ENCODE assay signal across 8 mouse cellular contexts in genomic region chr6:119846751-119847517, GRCm38 (mm10). TPM values are rescaled to one million over a fixed set of nuclear protein-coding genes. Genes with fewer than 3 reads are reported as not detected.
A peak's percentile ranks its signal among the peaks of the same experiment; 100 is the strongest.
DNase-seq lines count a peak whose midpoint lies in the region; ATAC-seq and TF ChIP-seq lines count a peak whose summit lies in the region.

No protein-coding gene starts in this region.

- 27% methylated on average over 11 of the region's 11 CpGs for WGBS in kidney, embryonic 14.5 days
- WGBS in forebrain, embryonic 11.5 days = 30% methylated on average over 11 of the region's 11 CpGs
- WGBS in liver, embryonic 14.5 days (ENCODE audit: insufficient replicate concordance) = 33% methylated on average over 11 of the region's 11 CpGs

- H3K4me3 ChIP-seq in kidney, embryonic 14.5 days (ENCODE audit: low read length) = peak overlapping the region; percentile 76
- H3K4me3 ChIP-seq in G1E (ENCODE audit: low read depth, low read length) = peak overlapping the region; percentile 91
- peak overlapping the region; percentile 90 for H3K4me3 ChIP-seq in forebrain, embryonic 11.5 days (ENCODE audit: low read depth, low read length)
- H3K4me3 ChIP-seq in liver, embryonic 14.5 days (ENCODE audit: insufficient read depth in 1 of 2, low read depth in 2 of 2, low read length in 2 of 2) = peak overlapping the region; percentile 93 to 98

- H3K4me2 ChIP-seq in kidney, embryonic 14.5 days (replicated peaks; ENCODE audit: low read depth, low read length) = peak overlapping the region; percentile 58
- peak overlapping the region; percentile 70 for H3K4me2 ChIP-seq in forebrain, embryonic 11.5 days (ENCODE audit: low read depth, low read length, severe bottlenecking)
- H3K4me2 ChIP-seq in liver, embryonic 14.5 days (ENCODE audit: low read depth) = peak overlapping the region; percentile 99

- ATAC-seq in kidney, embryonic 14.5 days (ENCODE audit: low FRiP score, low TSS enrichment) = no peak
- no peak for ATAC-seq in G1E (ENCODE audit: extremely low read depth, insufficient number of reproducible peaks, low FRiP score, poor library complexity, severe bottlenecking)
- ATAC-seq in forebrain, embryonic 11.5 days (replicated peaks; ENCODE audit: low FRiP score) = no peak
- no peak for ATAC-seq in liver, embryonic 14.5 days (ENCODE audit: insufficient read depth)

- H3K9ac ChIP-seq in kidney, embryonic 14.5 days (ENCODE audit: low read depth, low read length) = peak overlapping the region; percentile 80
- peak overlapping the region; percentile 91 for H3K9ac ChIP-seq in forebrain, embryonic 11.5 days (ENCODE audit: low read length)
- peak overlapping the region; percentile 94 for H3K9ac ChIP-seq in liver, embryonic 14.5 days (replicated peaks)

- DNase-seq in kidney, postnatal 36 days = no peak
- peak; percentile 3 for DNase-seq in G1E (ENCODE audit: low spot score)
- no peak for DNase-seq in forebrain, embryonic 11.5 days (ENCODE audit: low spot score)
- DNase-seq in liver, embryonic 14.5 days (ENCODE audit: low read depth in 3 of 3, low spot score in 3 of 3) = peak in 1 of 3 experiments; percentile 6
- no peak for DNase-seq in B cell, adult 2 months
- DNase-seq in cerebellum, postnatal 14 days = no peak
- no peak for DNase-seq in adrenal gland, adult 2 months

- no peaks in the 10 kb centered on the region for H3K27me3 ChIP-seq in kidney, embryonic 14.5 days (ENCODE audit: control insufficient read depth, insufficient read depth, low read length)
- no peaks in the 10 kb centered on the region for H3K27me3 ChIP-seq in G1E (ENCODE audit: insufficient read depth, low read length)
- H3K27me3 ChIP-seq in forebrain, embryonic 11.5 days (ENCODE audit: control insufficient read depth, insufficient read depth, low read length) = no peaks in the 10 kb centered on the region
- no peaks in the 10 kb centered on the region for H3K27me3 ChIP-seq in liver, embryonic 14.5 days (ENCODE audit: control insufficient read depth, insufficient read depth, low read length)

- no peaks in the 10 kb centered on the region for H3K36me3 ChIP-seq in kidney, embryonic 14.5 days (ENCODE audit: control insufficient read depth, insufficient read depth, low read length)
- H3K36me3 ChIP-seq in G1E (replicated peaks) = peaks cover 2% of the 10 kb centered on the region
- H3K36me3 ChIP-seq in forebrain, embryonic 11.5 days (ENCODE audit: control insufficient read depth, insufficient read depth, low read length) = no peaks in the 10 kb centered on the region
- H3K36me3 ChIP-seq in liver, embryonic 14.5 days (replicated peaks; ENCODE audit: control insufficient read depth, insufficient read depth, low read depth) = no peaks in the 10 kb centered on the region

- H3K27ac ChIP-seq in kidney, embryonic 14.5 days (ENCODE audit: low read depth, low read length) = no peak overlapping the region
- no peak overlapping the region for H3K27ac ChIP-seq in forebrain, embryonic 11.5 days (ENCODE audit: low read depth, low read length)
- no peak overlapping the region for H3K27ac ChIP-seq in liver, embryonic 14.5 days

- H3K9me3 ChIP-seq in kidney, embryonic 14.5 days (ENCODE audit: control insufficient read depth, low read length) = no peaks in the 10 kb centered on the region
- H3K9me3 ChIP-seq in G1E (replicated peaks) = no peaks in the 10 kb centered on the region
- H3K9me3 ChIP-seq in forebrain, embryonic 11.5 days (ENCODE audit: control insufficient read depth, low read length) = no peaks in the 10 kb centered on the region
- no peaks in the 10 kb centered on the region for H3K9me3 ChIP-seq in liver, embryonic 14.5 days (ENCODE audit: control insufficient read depth, low read length)

- no peak for TF ChIP-seq CTCF in G1E (IDR thresholded peaks at IDR 0.05; ENCODE audit: low read depth, low read length)
- TF ChIP-seq CTCF in liver, embryonic 14.5 days (IDR thresholded peaks at IDR 0.05; ENCODE audit: low read depth) = no peak

- peaks cover 12% of the 10 kb centered on the region for H3K4me1 ChIP-seq in kidney, embryonic 14.5 days (ENCODE audit: control insufficient read depth, insufficient read depth, low read length)
- H3K4me1 ChIP-seq in G1E (ENCODE audit: insufficient read depth, low read depth, low read length) = peaks cover 24% of the 10 kb centered on the region
- peaks cover 2% of the 10 kb centered on the region; the same call in 1 of the 2 replicates for H3K4me1 ChIP-seq in forebrain, embryonic 11.5 days (replicated peaks; ENCODE audit: control insufficient read depth, insufficient read depth, low read length)
- peaks cover 12 to 13% of the 10 kb centered on the region in 2 experiments for H3K4me1 ChIP-seq in liver, embryonic 14.5 days (replicated peaks; ENCODE audit: control insufficient read depth in 2 of 2, insufficient read depth in 2 of 2, low read length in 1 of 2)

- no peak for TF ChIP-seq EP300 in liver, embryonic 14.5 days (IDR thresholded peaks at IDR 0.05; ENCODE audit: low read depth)

RNA-seq across cellular contexts. Expression of gene Erc1, which starts 1.0 kb away (rescaled TPM):
- 13.2 and 30.0 TPM in 2 replicates for polyA plus RNA-seq in kidney, embryonic 14.5 days (2014; fragmentation: Nextera tagmentation; extraction: Ambion mirVana)
- total RNA-seq in G1E (2014; fragmentation: Nextera tagmentation) (21.4 and 24.2 TPM in 2 replicates), G1E (2017) (10.3 and 14.4 TPM in 2 replicates)
- 1.9 and 2.9 TPM in 2 replicates for polyA plus RNA-seq in G1E (2012)
- 31.4 and 33.7 TPM in 2 replicates for polyA plus RNA-seq in forebrain, embryonic 11.5 days (2014; fragmentation: Nextera tagmentation; extraction: Ambion mirVana)
- 1.5 and 1.8 TPM in 2 replicates for polyA plus RNA-seq in liver, embryonic 14.5 days (2012; rRNA removed)
- 3.6 and 3.7 TPM in 2 replicates for polyA plus RNA-seq in liver, embryonic 14.5 days (2014; fragmentation: Nextera tagmentation; extraction: Ambion mirVana)
- total RNA-seq in adrenal gland, adult 2 months (2021) = 10 to 100 TPM; 18.0 to 20.2 TPM
- polyA plus RNA-seq in adrenal gland, adult 2 months (2012; rRNA removed) = 4.1 and 5.3 TPM in 2 replicates

RNA-seq across cellular contexts. Expression of gene Rad52, which starts 55.6 kb away (rescaled TPM):
- polyA plus RNA-seq in kidney, embryonic 14.5 days (2014; fragmentation: Nextera tagmentation; extraction: Ambion mirVana) = 22.4 and 29.8 TPM in 2 replicates
- total RNA-seq in G1E (2014; fragmentation: Nextera tagmentation) (41.5 and 51.3 TPM in 2 replicates), G1E (2017) (26.5 and 28.9 TPM in 2 replicates)
- polyA plus RNA-seq in G1E (2012) = 22.6 and 28.4 TPM in 2 replicates
- polyA plus RNA-seq in forebrain, embryonic 11.5 days (2014; fragmentation: Nextera tagmentation; extraction: Ambion mirVana) = 20.9 and 23.2 TPM in 2 replicates
- 13.4 and 14.1 TPM in 2 replicates for polyA plus RNA-seq in liver, embryonic 14.5 days (2012; rRNA removed)
- 7.1 and 8.3 TPM in 2 replicates for polyA plus RNA-seq in liver, embryonic 14.5 days (2014; fragmentation: Nextera tagmentation; extraction: Ambion mirVana)
- 10 to 100 TPM; 14.0 to 15.1 TPM for total RNA-seq in adrenal gland, adult 2 months (2021)
- polyA plus RNA-seq in adrenal gland, adult 2 months (2012; rRNA removed) = 16.5 and 25.9 TPM in 2 replicates
